Mouse (Mus musculus) midbrain, embryonic 13.5 days (tissue): ENCODE measurements around the gene Mettl1. TPM values are rescaled to one million over a fixed set of nuclear protein-coding genes. Genes with fewer than 3 reads are reported as not detected.

ENCODE experiments used
- ATAC-seq: fragments of 200-750 bp; cut with Nextera tagmentation; 2 replicates; pipeline ENCODE4 v1.8.0; 2017; ENCODE audit warnings: mild to moderate bottlenecking, moderate TSS enrichment, moderate library complexity
- H3K27ac ChIP-seq: fragments of 300-500 bp; sonication (generic); 2 replicates; pipeline ENCODE4 v1.5.1; 2015; ENCODE audit warnings: inconsistent platforms, mild to moderate bottlenecking, moderate library complexity
- H3K27me3 ChIP-seq: fragments of 300-500 bp; sonication (generic); 2 replicates; pipeline ENCODE4 v1.6.1; 2015; ENCODE audit warnings: mild to moderate bottlenecking, inconsistent platforms
- H3K36me3 ChIP-seq: fragments of 300-500 bp; sonication (generic); 2 replicates; pipeline ENCODE4 v1.6.1; 2015; ENCODE audit warnings: mild to moderate bottlenecking, inconsistent platforms
- H3K4me1 ChIP-seq: fragments of 300-500 bp; sonication (generic); replicated peaks from 2 replicates; pipeline ENCODE4 v1.6.1; 2015; ENCODE audit warnings: inconsistent platforms
- H3K4me2 ChIP-seq: fragments of 300-500 bp; sonication (generic); replicated peaks from 2 replicates; pipeline ENCODE4 v1.6.1; 2015; ENCODE audit warnings: moderate library complexity, mild to moderate bottlenecking, inconsistent platforms
- H3K4me3 ChIP-seq: fragments of 300-500 bp; sonication (generic); replicated peaks from 2 replicates; pipeline ENCODE4 v1.5.1; 2015; ENCODE audit warnings: mild to moderate bottlenecking, inconsistent platforms
- H3K9ac ChIP-seq: fragments of 300-500 bp; sonication (generic); replicated peaks from 2 replicates; pipeline ENCODE4 v1.6.1; 2015; ENCODE audit warnings: mild to moderate bottlenecking, inconsistent platforms
- H3K9me3 ChIP-seq: fragments of 300-500 bp; sonication (generic); 2 replicates; pipeline ENCODE4 v1.6.1; 2016; ENCODE audit warnings: mild to moderate bottlenecking, inconsistent platforms
- WGBS: fragments of 180-500 bp; shearing (Covaris S2); methylation state at CpG from one replicate; pipeline ENCODE4 v1.1.7; 2015; 5-methylcytosine and 5-hydroxymethylcytosine counted together
- polyA plus RNA-seq: library from polyadenylated mRNA; unstranded; fragments of >200 nt; fragmentation: Nextera tagmentation; extraction: Ambion mirVana; gene quantifications from 2 replicates; pipeline ENCODE4 v1.2.1, GENCODE M21; 2015

The Mettl1 gene
- polyA plus RNA-seq, 1 experiment from 2014 or later: 21.1 TPM

GRCm38 (mm10) chr10:127049395-127050118 lies 8.3 kb downstream of the Mettl1 start:
- Histone ChIP-seq H3K27ac (no peak overlapping the region), H3K36me3 (peaks cover 16% of the 10 kb centered on the region), H3K27me3 (peaks cover 58% of the 10 kb centered on the region), H3K9me3 (no peaks in the 10 kb centered on the region), H3K4me2 (no peak overlapping the region), H3K4me3 (no peak overlapping the region), H3K9ac (no peak overlapping the region), H3K4me1 (peaks cover 11% of the 10 kb centered on the region)
- WGBS: 3% methylated on average over 29 of the region's 29 CpGs
- ATAC-seq: 0 out of 2 replicates have a peak, but pooled peaks have one; percentile 26

GRCm38 (mm10) chr10:127050119-127050474 lies 8.9 kb downstream of the Mettl1 start:
- H3K4me2 ChIP-seq: no peak overlapping the region
- H3K36me3 ChIP-seq: peaks cover 17% of the 10 kb centered on the region
- ATAC-seq: 0 out of 2 replicates have a peak, but pooled peaks have one; percentile 4
- peaks cover 16% of the 10 kb centered on the region for H3K4me1 ChIP-seq
- WGBS: 21% methylated on average over 10 of the region's 10 CpGs
- no peak overlapping the region for H3K4me3 ChIP-seq
- no peak overlapping the region for H3K9ac ChIP-seq
- H3K27me3 ChIP-seq: peaks cover 58% of the 10 kb centered on the region
- no peaks in the 10 kb centered on the region for H3K9me3 ChIP-seq
- H3K27ac ChIP-seq: no peak overlapping the region

GRCm38 (mm10) chr10:127054646-127055045 lies 13.4 kb downstream of the Mettl1 start:
- Histone ChIP-seq H3K4me1 (peaks cover 36% of the 10 kb centered on the region), H3K36me3 (peaks cover 42% of the 10 kb centered on the region), H3K27ac (no peak overlapping the region), H3K4me3 (no peak overlapping the region), H3K9me3 (no peaks in the 10 kb centered on the region), H3K4me2 (no peak overlapping the region), H3K9ac (no peak overlapping the region), H3K27me3 (peaks cover 31% of the 10 kb centered on the region)
- ATAC-seq: no peak
- 81% methylated on average over 4 of the region's 4 CpGs for WGBS

GRCm38 (mm10) chr10:127055406-127055805 lies 14.2 kb downstream of the Mettl1 start:
- Histone ChIP-seq H3K36me3 (peaks cover 42% of the 10 kb centered on the region), H3K4me2 (no peak overlapping the region), H3K27ac (no peak overlapping the region), H3K4me1 (peaks cover 35% of the 10 kb centered on the region), H3K9me3 (no peaks in the 10 kb centered on the region), H3K27me3 (peaks cover 24% of the 10 kb centered on the region), H3K4me3 (no peak overlapping the region), H3K9ac (no peak overlapping the region)
- no peak for ATAC-seq
- 95% methylated on average over 8 of the region's 8 CpGs for WGBS

- ATAC-seq: no peak
- WGBS: 91% methylated on average over 20 of the region's 20 CpGs
- H3K27ac ChIP-seq: no peak overlapping the region
Measured at GRCm38 (mm10) chr10:127056490-127056889, 15.3 kb downstream of the Mettl1 start.

GRCm38 (mm10) chr10:127058161-127058560 lies 16.9 kb downstream of the Mettl1 start:
- Histone ChIP-seq H3K9me3 (no peaks in the 10 kb centered on the region), H3K4me1 (peaks cover 56% of the 10 kb centered on the region), H3K9ac (peak overlapping the region; percentile 96), H3K4me3 (peak overlapping the region; percentile 94), H3K27ac (peak overlapping the region; percentile 98), H3K27me3 (no peaks in the 10 kb centered on the region), H3K36me3 (peaks cover 42% of the 10 kb centered on the region), H3K4me2 (peak overlapping the region; percentile 88)
- WGBS: 1% methylated on average over 9 of the region's 9 CpGs
- peak; percentile 34 for ATAC-seq

More at GRCm38 (mm10) chr10:127056490-127056889, 15.3 kb downstream of the Mettl1 start:
- H3K4me2 ChIP-seq: no peak overlapping the region
- H3K36me3 ChIP-seq: peaks cover 42% of the 10 kb centered on the region
- no peak overlapping the region for H3K9ac ChIP-seq
- H3K4me3 ChIP-seq: no peak overlapping the region
- no peaks in the 10 kb centered on the region for H3K9me3 ChIP-seq
- peaks cover 13% of the 10 kb centered on the region for H3K27me3 ChIP-seq
- peaks cover 45% of the 10 kb centered on the region for H3K4me1 ChIP-seq

- WGBS: 6% methylated on average over 8 of the region's 8 CpGs
- H3K4me3 ChIP-seq: peak overlapping the region; percentile 94
- peak overlapping the region; percentile 98 for H3K27ac ChIP-seq
- H3K36me3 ChIP-seq: peaks cover 39% of the 10 kb centered on the region
- H3K4me2 ChIP-seq: peak overlapping the region; percentile 88
- H3K4me1 ChIP-seq: peaks cover 56% of the 10 kb centered on the region
- H3K9me3 ChIP-seq: no peaks in the 10 kb centered on the region
- no peaks in the 10 kb centered on the region for H3K27me3 ChIP-seq
- peak overlapping the region; percentile 96 for H3K9ac ChIP-seq
- no peak for ATAC-seq
Measured at GRCm38 (mm10) chr10:127058708-127059107, 17.5 kb downstream of the Mettl1 start.

GRCm38 (mm10) chr10:127059174-127059967 lies 18.2 kb downstream of the Mettl1 start:
- Histone ChIP-seq H3K4me2 (peak overlapping the region; percentile 88), H3K4me1 (peaks cover 56% of the 10 kb centered on the region), H3K27me3 (no peaks in the 10 kb centered on the region), H3K9me3 (no peaks in the 10 kb centered on the region), H3K4me3 (peak overlapping the region; percentile 94), H3K27ac (peak overlapping the region; percentile 98), H3K36me3 (peaks cover 33% of the 10 kb centered on the region), H3K9ac (peak overlapping the region; percentile 96)
- ATAC-seq: peak; percentile 1; the same call in 1 of the 2 replicates
- WGBS: under 1% methylated on average over 37 of the region's 92 CpGs

GRCm38 (mm10) chr10:127059968-127060916 lies 19.0 kb downstream of the Mettl1 start, which contains the start of gene March9:
Gene March9, minus strand, starts transcription at chr10:127060184.
- WGBS: 2% methylated on average over 29 of the region's 72 CpGs
- H3K27ac ChIP-seq: peak within 1 kb of the TSS; percentile 98
- H3K4me1 ChIP-seq: peaks cover 58% of the 10 kb centered on the region
- no peaks in the 10 kb centered on the region for H3K9me3 ChIP-seq
- peak within 1 kb of the TSS; percentile 96 for H3K9ac ChIP-seq
- peak within 1 kb of the TSS; percentile 88 for H3K4me2 ChIP-seq
- ATAC-seq: peak; percentile 16
- peak within 1 kb of the TSS; percentile 94 for H3K4me3 ChIP-seq
- no peaks in the 10 kb centered on the region for H3K27me3 ChIP-seq
- peaks cover 30% of the 10 kb centered on the region for H3K36me3 ChIP-seq

GRCm38 (mm10) chr10:127061085-127061484 lies 19.9 kb downstream of the Mettl1 start:
- no peak for ATAC-seq
- Histone ChIP-seq H3K4me2 (peak overlapping the region; percentile 88), H3K4me1 (peaks cover 56% of the 10 kb centered on the region), H3K36me3 (peaks cover 30% of the 10 kb centered on the region), H3K27me3 (no peaks in the 10 kb centered on the region), H3K4me3 (peak overlapping the region; percentile 94), H3K9me3 (no peaks in the 10 kb centered on the region), H3K9ac (peak overlapping the region; percentile 96), H3K27ac (peak overlapping the region; percentile 98)
- WGBS: 30% methylated on average over 5 of the region's 5 CpGs

GRCm38 (mm10) chr10:127061513-127061912 lies 20.3 kb downstream of the Mettl1 start:
- H3K4me3 ChIP-seq: peak overlapping the region; percentile 94

More at GRCm38 (mm10) chr10:127061513-127061912, 20.3 kb downstream of the Mettl1 start:
- peak overlapping the region; percentile 98 for H3K27ac ChIP-seq
- peaks cover 30% of the 10 kb centered on the region for H3K36me3 ChIP-seq
- H3K9ac ChIP-seq: peak overlapping the region; percentile 96
- H3K27me3 ChIP-seq: no peaks in the 10 kb centered on the region
- peaks cover 59% of the 10 kb centered on the region for H3K4me1 ChIP-seq
- H3K4me2 ChIP-seq: peak overlapping the region; percentile 88
- 71% methylated on average over 2 of the region's 2 CpGs for WGBS
- no peak for ATAC-seq
- H3K9me3 ChIP-seq: no peaks in the 10 kb centered on the region
